Mouse (Mus musculus) forebrain, embryonic 11.5 days (tissue): ENCODE data around the gene C2cd4c. TPM values are rescaled to one million over a fixed set of nuclear protein-coding genes. Genes with fewer than 3 reads are reported as not detected.
A peak's percentile ranks its signal among the peaks of the same experiment; 100 is the strongest.

ENCODE experiments used
- ATAC-seq: fragments of 200-750 bp; cut with Nextera tagmentation; replicated peaks from 2 replicates; pipeline ENCODE4 v1.8.0; 2017; ENCODE audit warnings: moderate TSS enrichment; ENCODE audit not compliant: low FRiP score
- DNase-seq: peaks from one replicate; pipeline ENCODE4 v3.0.0-alpha.2; 2017; ENCODE audit warnings: low spot score
- H3K27ac ChIP-seq: fragments of 300-500 bp; sonication (generic); 2 replicates; pipeline ENCODE4 v1.5.1; 2014; ENCODE audit warnings: low read depth, low read length
- H3K27me3 ChIP-seq: fragments of 300-500 bp; sonication (generic); 2 replicates; pipeline ENCODE4 v1.6.1; 2014; ENCODE audit warnings: mild to moderate bottlenecking, low read length, mixed read lengths; ENCODE audit not compliant: control insufficient read depth, insufficient read depth
- H3K36me3 ChIP-seq: fragments of 300-500 bp; sonication (generic); 2 replicates; pipeline ENCODE4 v1.6.1; 2014; ENCODE audit warnings: mild to moderate bottlenecking, low read length, moderate library complexity, mixed read lengths; ENCODE audit not compliant: control insufficient read depth, insufficient read depth
- H3K4me1 ChIP-seq: fragments of 300-500 bp; sonication (generic); replicated peaks from 2 replicates; pipeline ENCODE4 v1.6.1; 2014; ENCODE audit warnings: low read length, mixed read lengths; ENCODE audit not compliant: control insufficient read depth, insufficient read depth
- H3K4me2 ChIP-seq: fragments of 300-500 bp; sonication (generic); 2 replicates; pipeline ENCODE4 v1.6.1; 2014; ENCODE audit warnings: low read depth, mild to moderate bottlenecking, low read length, moderate library complexity, mixed read lengths; ENCODE audit not compliant: severe bottlenecking
- H3K4me3 ChIP-seq: fragments of 300-500 bp; sonication (generic); 2 replicates; pipeline ENCODE4 v1.5.1; 2014; ENCODE audit warnings: low read depth, low read length
- H3K9ac ChIP-seq: fragments of 300-500 bp; sonication (generic); 2 replicates; pipeline ENCODE4 v1.6.1; 2014; ENCODE audit warnings: low read length
- H3K9me3 ChIP-seq: fragments of 300-500 bp; sonication (generic); 2 replicates; pipeline ENCODE4 v1.6.1; 2016; ENCODE audit warnings: low read length, mixed read lengths; ENCODE audit not compliant: control insufficient read depth
- WGBS: fragments of 180-500 bp; shearing (Covaris S2); extraction: QIAGEN DNeasy Blood & Tissue Kit; methylation state at CpG from one replicate; pipeline ENCODE4 v1.1.7; 2014; 5-methylcytosine and 5-hydroxymethylcytosine counted together
- polyA plus RNA-seq: library from polyadenylated mRNA; unstranded; fragments of >200 nt; fragmentation: Nextera tagmentation; extraction: Ambion mirVana; gene quantifications from 2 replicates; pipeline ENCODE4 v1.2.1, GENCODE M21; 2014

Gene C2cd4c
- polyA plus RNA-seq, 1 experiment from 2014 or later, result 0.04 TPM

DNA sequence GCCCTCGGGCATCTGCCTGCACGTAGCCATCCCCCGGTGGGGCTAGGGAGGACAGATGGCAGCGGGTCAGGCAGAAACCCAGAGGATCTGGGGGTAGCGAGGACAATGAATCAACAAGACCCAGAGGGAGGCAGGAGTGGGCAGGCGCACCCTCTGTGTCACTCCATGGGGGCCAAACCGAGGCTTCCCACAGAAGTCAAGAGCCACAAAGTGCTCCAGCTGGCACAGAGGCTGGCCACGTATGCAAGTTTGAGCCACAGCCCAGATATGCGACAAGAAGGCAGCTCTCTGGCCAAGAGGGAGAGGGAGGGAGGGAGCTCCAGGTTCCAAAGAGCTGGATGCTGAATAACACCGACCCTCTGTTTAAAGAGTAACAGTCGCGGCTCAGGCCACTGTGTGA lies 10.1 kb upstream of the C2cd4c start:
- no peak overlapping the region for H3K4me3 ChIP-seq
- no peak for ATAC-seq
- H3K27me3 ChIP-seq, result no peaks in the 10 kb centered on the region
- H3K27ac ChIP-seq, result no peak overlapping the region
- H3K4me1 ChIP-seq, result no peaks in the 10 kb centered on the region
- no peak overlapping the region for H3K9ac ChIP-seq
- H3K9me3 ChIP-seq, result no peaks in the 10 kb centered on the region
- 77% methylated on average over 12 of the region's 12 CpGs for WGBS
- H3K36me3 ChIP-seq, result no peaks in the 10 kb centered on the region
- no peak overlapping the region for H3K4me2 ChIP-seq
- no peak for DNase-seq

- no peak overlapping the region for H3K27ac ChIP-seq
- H3K36me3 ChIP-seq, result no peaks in the 10 kb centered on the region
- WGBS, result 83% methylated on average over 5 of the region's 5 CpGs
- peaks cover 17% of the 10 kb centered on the region for H3K4me1 ChIP-seq
- DNase-seq (no peak), ATAC-seq (no peak)
- H3K27me3 ChIP-seq, result peaks cover 21% of the 10 kb centered on the region
- H3K9me3 ChIP-seq, result no peaks in the 10 kb centered on the region
- no peak overlapping the region for H3K4me2 ChIP-seq
- no peak overlapping the region for H3K4me3 ChIP-seq
- H3K9ac ChIP-seq, result no peak overlapping the region
These were observed 2.6 kb upstream of the C2cd4c start for GRCm38 (mm10) chr10:79616376-79616775.

GRCm38 (mm10) chr10:79615860-79616259 lies 2.0 kb upstream of the C2cd4c start:
- H3K4me3 ChIP-seq, result no peak overlapping the region
- H3K36me3 ChIP-seq, result no peaks in the 10 kb centered on the region
- no peaks in the 10 kb centered on the region for H3K9me3 ChIP-seq
- DNase-seq (no peak), ATAC-seq (no peak)
- WGBS, result 21% methylated on average over 8 of the region's 8 CpGs
- H3K4me2 ChIP-seq, result no peak overlapping the region
- no peak overlapping the region for H3K9ac ChIP-seq
- no peak overlapping the region for H3K27ac ChIP-seq
- H3K27me3 ChIP-seq, result peaks cover 24% of the 10 kb centered on the region
- peaks cover 17% of the 10 kb centered on the region for H3K4me1 ChIP-seq

DNA sequence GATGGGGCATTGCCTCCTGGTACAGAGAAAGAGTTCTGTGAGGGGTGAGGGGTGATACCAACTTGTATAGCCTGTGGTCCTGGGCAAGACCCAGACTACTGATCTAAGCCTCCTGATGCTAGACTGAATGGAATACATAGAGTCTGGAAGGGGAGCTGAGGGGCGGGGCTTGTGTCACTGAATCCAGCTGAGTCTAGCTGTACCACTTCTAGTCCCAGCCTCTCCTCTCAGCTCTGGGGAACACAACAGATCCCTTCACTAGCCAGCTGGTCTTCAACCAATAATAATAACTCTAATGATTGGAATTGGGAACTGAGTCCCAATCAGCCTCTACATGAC lies 449 bp upstream of the C2cd4c start:
- Histone ChIP-seq H3K4me2 (peak overlapping the region; percentile 97; the same call in 1 of the 2 replicates), H3K27me3 (peaks cover 24% of the 10 kb centered on the region), H3K9ac (no peak overlapping the region)

GRCm38 (mm10) chr10:79612192-79613135 lies 1.4 kb downstream of the C2cd4c start:
- ATAC-seq (0 out of 2 replicates have a peak, but pooled peaks have one; percentile 26), DNase-seq (peak; percentile 71)
- Histone ChIP-seq H3K36me3 (no peaks in the 10 kb centered on the region), H3K9me3 (no peaks in the 10 kb centered on the region), H3K4me3 (peak overlapping the region; percentile 7; the same call in 1 of the 2 replicates), H3K27ac (no peak overlapping the region), H3K27me3 (peaks cover 24% of the 10 kb centered on the region), H3K9ac (peak overlapping the region; percentile 35), H3K4me2 (peak overlapping the region; percentile 42), H3K4me1 (peaks cover 17% of the 10 kb centered on the region)
- WGBS, result 11% methylated on average over 51 of the region's 51 CpGs

More for the DNA sequence above, 449 bp upstream of the C2cd4c start:
- no peak overlapping the region for H3K27ac ChIP-seq
- H3K36me3 ChIP-seq, result no peaks in the 10 kb centered on the region
- no peaks in the 10 kb centered on the region for H3K9me3 ChIP-seq
- ATAC-seq (no peak), DNase-seq (no peak)
- WGBS, result 77% methylated on average over 1 of the region's 1 CpGs
- peaks cover 17% of the 10 kb centered on the region for H3K4me1 ChIP-seq
- peak overlapping the region; percentile 40; the same call in 1 of the 2 replicates for H3K4me3 ChIP-seq

DNA sequence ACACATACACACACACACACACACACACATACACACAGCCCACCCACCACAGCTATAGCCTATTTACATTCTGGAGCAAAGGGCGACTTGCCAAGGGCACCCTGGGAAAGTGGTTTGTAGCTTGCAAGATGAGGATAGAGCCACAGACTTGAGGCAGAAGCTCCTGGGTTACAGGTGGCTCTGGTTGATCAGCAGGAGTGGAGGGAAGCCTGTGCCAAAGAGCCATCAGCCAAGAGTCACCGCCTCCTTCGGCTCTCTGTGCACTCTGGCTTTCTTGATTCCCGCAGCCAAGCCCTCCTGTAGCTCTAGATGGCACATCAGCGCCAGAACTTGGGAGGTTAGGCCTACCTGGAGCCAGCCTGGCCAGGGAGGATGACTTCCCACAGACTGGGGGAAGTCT lies 2.5 kb downstream of the C2cd4c start:
- H3K27ac ChIP-seq, result no peak overlapping the region
- H3K27me3 ChIP-seq, result peaks cover 24% of the 10 kb centered on the region
- peaks cover 17% of the 10 kb centered on the region for H3K4me1 ChIP-seq
- 35% methylated on average over 5 of the region's 5 CpGs for WGBS
- H3K9ac ChIP-seq, result no peak overlapping the region
- DNase-seq (no peak), ATAC-seq (no peak)
- no peak overlapping the region for H3K4me2 ChIP-seq
- no peaks in the 10 kb centered on the region for H3K9me3 ChIP-seq
- no peak overlapping the region for H3K4me3 ChIP-seq
- H3K36me3 ChIP-seq, result no peaks in the 10 kb centered on the region

DNA sequence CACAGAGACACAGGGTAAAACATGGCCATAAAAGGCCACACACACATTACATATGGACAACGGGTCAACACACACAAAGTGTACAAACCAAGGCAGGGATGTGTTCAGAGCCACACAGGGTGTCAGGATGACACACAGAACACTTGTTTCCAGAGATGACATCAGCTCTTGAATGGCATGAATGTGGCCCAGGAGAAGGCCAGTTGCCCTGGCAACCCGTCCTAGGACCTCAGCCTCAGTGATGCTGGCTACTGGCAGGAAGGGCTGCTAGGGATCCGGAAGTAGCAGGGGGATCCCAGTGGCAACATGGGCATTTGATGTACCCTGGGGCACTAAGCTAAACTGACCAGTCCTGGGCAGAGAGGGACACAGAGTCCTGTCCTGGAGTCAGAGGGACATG lies 4.5 kb downstream of the C2cd4c start:
- H3K27me3 ChIP-seq, result peaks cover 24% of the 10 kb centered on the region
- no peaks in the 10 kb centered on the region for H3K36me3 ChIP-seq
- no peak for ATAC-seq
- H3K9ac ChIP-seq, result no peak overlapping the region
- H3K9me3 ChIP-seq, result no peaks in the 10 kb centered on the region
- H3K27ac ChIP-seq, result no peak overlapping the region
- WGBS, result 82% methylated on average over 3 of the region's 3 CpGs
- no peak overlapping the region for H3K4me3 ChIP-seq
- no peak for DNase-seq
- no peak overlapping the region for H3K4me2 ChIP-seq
- peaks cover 17% of the 10 kb centered on the region for H3K4me1 ChIP-seq

DNA sequence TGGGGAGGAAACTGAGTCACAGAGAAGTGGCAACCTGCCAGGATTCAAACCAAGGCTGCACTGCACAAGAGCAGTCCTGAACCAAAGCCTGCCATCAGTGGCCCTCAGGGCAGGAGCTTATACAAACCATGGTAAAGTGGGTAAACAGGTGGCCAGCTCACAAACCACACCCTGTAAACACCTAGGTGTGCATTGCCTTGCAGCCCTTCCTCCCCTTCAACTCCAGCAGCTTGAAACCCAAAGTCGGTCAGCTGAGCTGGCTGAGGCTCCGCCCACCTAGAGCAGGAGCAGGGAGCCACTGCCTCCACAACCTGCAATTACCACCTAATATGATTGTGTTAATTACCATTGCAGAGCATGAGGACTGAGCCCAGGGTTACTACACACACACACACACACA lies 5.9 kb downstream of the C2cd4c start:
- no peak overlapping the region for H3K9ac ChIP-seq
- H3K27me3 ChIP-seq, result peaks cover 16% of the 10 kb centered on the region
- H3K27ac ChIP-seq, result no peak overlapping the region
- H3K9me3 ChIP-seq, result no peaks in the 10 kb centered on the region
- WGBS, result 42% methylated on average over 2 of the region's 2 CpGs
- no peak overlapping the region for H3K4me3 ChIP-seq
- ATAC-seq (no peak), DNase-seq (no peak)
- H3K36me3 ChIP-seq, result no peaks in the 10 kb centered on the region
- no peak overlapping the region for H3K4me2 ChIP-seq
- H3K4me1 ChIP-seq, result peaks cover 10% of the 10 kb centered on the region

- Histone ChIP-seq H3K4me1 (no peaks in the 10 kb centered on the region), H3K27ac (no peak overlapping the region), H3K9me3 (no peaks in the 10 kb centered on the region), H3K27me3 (peaks cover 4% of the 10 kb centered on the region), H3K9ac (no peak overlapping the region), H3K4me3 (no peak overlapping the region), H3K36me3 (no peaks in the 10 kb centered on the region), H3K4me2 (no peak overlapping the region)
- ATAC-seq (no peak), DNase-seq (no peak)
- 68% methylated on average over 4 of the region's 4 CpGs for WGBS
These were observed 7.3 kb downstream of the C2cd4c start for GRCm38 (mm10) chr10:79606537-79606936.
